Mouse (Mus musculus): ENCODE data around the gene Ddr2.

- TF ChIP-seq TAL1 (IDR thresholded peaks at IDR 0.05; ENCODE audit: low read length) (no peak), GATA1 (IDR thresholded peaks at IDR 0.05; ENCODE audit: low read length) (no peak)
Measured at GRCm38 (mm10) chr1:170057607-170058006, 53.0 kb downstream of the Ddr2 start.
